Mouse (Mus musculus) central nervous system, embryonic 14 days (tissue): ENCODE data around the gene Stra8. TPM values are rescaled to one million over a fixed set of nuclear protein-coding genes. Genes with fewer than 3 reads are reported as not detected.

Experiments used
- polyA plus RNA-seq: library from polyadenylated mRNA; depleted of rRNA; stranded (reverse); fragments of >200 nt; gene quantifications from 2 replicates; pipeline ENCODE4 v1.2.3, GENCODE M21; 2012; rRNA removed

The Stra8 gene
- polyA plus RNA-seq: not detected in 2 replicates

GRCm38 (mm10) chr6:34919956-34920355 lies at the start of gene Stra8:
Gene Stra8 (plus strand): TSS chr6:34920163.

DNA sequence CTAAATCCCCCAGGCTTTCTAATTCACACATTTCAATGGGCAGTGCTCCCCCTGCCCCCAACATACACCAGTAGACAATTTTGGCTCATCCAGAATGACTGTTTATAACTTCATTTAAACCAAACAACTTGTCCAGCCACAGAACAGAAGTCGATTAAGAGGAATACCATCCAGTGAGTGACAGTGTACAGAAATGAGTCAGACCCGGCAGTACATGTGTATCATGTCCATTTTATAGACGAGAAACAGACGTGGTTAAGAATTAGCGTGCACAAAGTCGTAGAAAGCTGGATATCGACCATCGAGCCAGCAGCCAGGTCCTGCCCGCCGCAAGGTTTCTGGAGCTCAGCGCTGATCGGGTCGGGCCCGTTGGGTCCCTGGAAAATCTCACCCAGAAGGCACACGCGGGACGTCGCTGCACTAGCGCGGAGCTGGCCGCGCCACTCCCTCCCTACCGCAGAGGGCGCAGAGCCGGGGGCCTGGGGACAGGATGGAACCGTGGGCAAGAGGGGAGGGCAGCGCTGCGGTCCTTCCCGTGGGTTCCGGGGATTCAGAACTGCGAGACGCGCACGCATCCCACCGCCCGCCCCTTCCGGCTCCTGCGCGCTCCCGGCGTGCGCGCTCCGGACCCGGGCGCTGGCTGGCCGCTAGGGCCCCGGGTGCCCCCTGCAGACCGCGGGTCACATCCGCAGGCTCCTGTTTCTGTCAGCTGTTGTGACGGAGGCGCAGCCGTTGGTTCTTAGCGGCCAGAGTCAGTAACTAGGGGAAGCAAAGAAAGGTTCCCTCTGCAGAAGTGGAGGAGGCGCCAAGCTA lies 42.2 kb upstream of the Stra8 start, which contains the start of gene Cyren:
TSS of gene Cyren (minus strand) at position 552 of the 813 bp plus-strand sequence.

DNA sequence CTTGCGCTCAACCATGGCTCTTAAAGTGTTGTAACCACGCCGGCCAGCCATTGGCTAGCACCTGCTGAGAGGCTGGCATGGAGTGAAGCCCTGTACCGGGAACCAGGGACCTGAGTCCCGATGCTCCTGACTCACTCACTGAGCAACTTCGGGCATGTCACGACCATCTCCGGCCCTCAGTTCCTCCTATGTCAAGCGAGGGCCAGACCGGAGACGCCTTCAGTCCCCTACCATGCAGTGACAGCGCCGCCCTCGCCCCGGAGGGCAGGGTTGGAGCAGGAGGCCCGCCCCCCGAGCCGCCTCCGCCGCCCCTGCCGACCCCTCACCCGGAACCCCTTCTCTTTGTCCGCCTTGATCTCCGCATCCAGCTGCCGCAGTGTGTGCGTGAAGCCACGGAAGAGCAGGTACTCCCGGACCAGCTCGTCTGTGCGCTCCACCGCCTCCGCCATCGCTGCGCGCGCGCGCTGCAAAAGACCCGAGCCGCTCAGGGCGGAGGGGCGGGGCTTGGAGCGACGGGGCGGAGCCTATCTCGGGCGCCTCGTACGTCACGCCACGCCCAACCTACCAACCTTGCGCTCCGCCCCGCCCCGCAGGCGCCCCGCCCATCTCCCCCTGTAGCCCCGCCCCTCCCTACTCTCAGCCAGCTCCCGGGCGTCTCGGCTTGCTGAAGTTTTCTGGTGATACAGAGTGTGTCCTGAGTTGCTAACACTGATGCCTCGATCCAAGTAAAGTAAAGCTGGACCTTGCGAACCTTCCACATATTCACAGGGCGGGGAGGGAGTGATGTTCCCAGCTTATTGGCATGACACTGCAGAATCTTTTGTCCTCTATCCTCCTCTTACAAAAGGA lies 9.4 kb upstream of the Stra8 start, which contains the start of gene Wdr91:
TSS of gene Wdr91 (minus strand) at position 506 of the 849 bp plus-strand sequence.

GRCm38 (mm10) chr6:34988081-34988761 lies 68.3 kb downstream of the Stra8 start, which contains the start of gene Slc23a4:
Gene Slc23a4 (minus strand): TSS chr6:34988404.

Other genes starting within 250 kb of the Stra8 start
- gene Agbl3, start 139.7 kb upstream of the Stra8 start, polyA plus RNA-seq: 12.7 and 15.3 TPM in 2 replicates
- gene Tmem140, start 57.0 kb upstream of the Stra8 start, polyA plus RNA-seq: 0.89 and 0.92 TPM in 2 replicates
- 15.6 and 15.9 TPM in 2 replicates for gene Cyren, start 42.1 kb upstream of the Stra8 start, polyA plus RNA-seq
- 25.0 and 25.6 TPM in 2 replicates for gene Wdr91, start 9.3 kb upstream of the Stra8 start, polyA plus RNA-seq
- 1.8 and 2.1 TPM in 2 replicates for gene Slc23a4, start 68.2 kb downstream of the Stra8 start, polyA plus RNA-seq
- 24.7 and 25.5 TPM in 2 replicates for gene Cnot4, start 213.6 kb downstream of the Stra8 start, polyA plus RNA-seq